Mouse (Mus musculus) heart, adult 2 months (tissue): ENCODE results near the gene Ttc21a.

Experiments
- CTCF ChIP-seq: fragments of 200-600 bp; IDR thresholded peaks from 2 replicates; pipeline ENCODE4 v1.8.1; 2022; ENCODE audit warnings: antibody characterized with exemption, mild to moderate bottlenecking, moderate library complexity
- EP300 ChIP-seq: fragments of 200-500 bp; IDR thresholded peaks from 2 replicates; pipeline ENCODE4 v1.6.1; 2011; ENCODE audit warnings: low read depth, low read length, control low read depth; ENCODE audit not compliant: insufficient read depth
- POLR2A ChIP-seq: fragments of 200-500 bp; IDR thresholded peaks from 2 replicates; pipeline ENCODE4 v1.6.1; 2011; ENCODE audit warnings: mild to moderate bottlenecking, low read depth, low read length, control low read depth; ENCODE audit not compliant: insufficient read depth

- no peak for TF ChIP-seq POLR2A
- TF ChIP-seq CTCF, result no peak
- TF ChIP-seq EP300, result no peak
Observed at GRCm38 (mm10) chr9:119951388-119951787, 14.0 kb downstream of the Ttc21a start.
